Mouse (Mus musculus): Measurements from ENCODE around the gene Zpbp2.

- TF ChIP-seq CTCF (IDR thresholded peaks at IDR 0.05; ENCODE audit: control insufficient read depth, insufficient read depth, insufficient replicate concordance, low read depth, low read length): no peak
- TF ChIP-seq POLR2A (IDR thresholded peaks at IDR 0.05; ENCODE audit: control insufficient read depth, low read depth, low read length): no peak
Measured at GRCm38 (mm10) chr11:98583265-98583552, 32.3 kb downstream of the Zpbp2 start.

All from testis, adult 2 months (tissue).